Mouse (Mus musculus): Measurements from ENCODE around the gene Lhpp.

DNA sequence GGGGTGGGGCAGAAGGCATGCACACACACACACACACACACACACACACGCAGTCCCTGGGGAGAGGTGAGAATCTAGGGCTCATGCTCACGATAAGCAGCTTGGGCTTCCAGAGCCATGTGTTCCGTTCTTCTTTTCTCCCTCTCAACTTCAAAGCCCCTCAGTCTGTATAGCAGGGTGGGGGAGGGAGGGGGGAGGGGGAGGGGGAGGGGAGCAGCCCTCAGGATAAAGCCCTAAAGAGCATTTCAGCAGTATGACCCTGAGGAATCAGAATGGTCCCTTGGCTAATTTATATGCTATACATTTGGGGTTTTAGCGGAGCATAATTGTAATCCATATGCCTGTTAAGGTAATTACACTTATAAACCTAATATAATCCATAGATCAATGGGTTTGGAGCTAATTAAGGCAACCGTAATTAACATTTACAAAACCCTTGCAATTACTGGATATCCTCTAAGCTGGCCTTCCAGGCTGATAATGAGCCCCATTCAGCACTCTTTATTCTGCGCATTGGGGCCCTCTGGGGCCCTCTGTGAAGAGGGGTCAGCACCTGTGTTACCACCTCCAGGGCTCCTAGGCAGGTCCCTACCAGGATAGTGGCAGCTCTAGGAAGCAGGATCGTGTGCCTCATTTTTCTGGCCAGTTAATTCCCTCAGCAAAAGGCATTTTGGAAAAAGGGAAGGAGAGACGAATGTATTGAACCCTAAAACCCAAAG lies 55.4 kb downstream of the Lhpp start:
- TF ChIP-seq CTCF (IDR thresholded peaks at IDR 0.05; ENCODE audit: low read depth, low read length) = no peak
- TF ChIP-seq TAL1 (conservative IDR thresholded peaks at IDR 0.05; ENCODE audit: low read depth, low read length) = no peak
- TF ChIP-seq GATA1 (IDR thresholded peaks at IDR 0.05; ENCODE audit: borderline replicate concordance, low read length) = no peak
- TF ChIP-seq POLR2AphosphoS5 (IDR thresholded peaks at IDR 0.05; ENCODE audit: insufficient replicate concordance, low read depth, low read length) = no peak
- no peak for TF ChIP-seq GATA2 (IDR thresholded peaks at IDR 0.05; ENCODE audit: borderline replicate concordance, low read depth, low read length)

All from G1E (cell line).